Mouse (Mus musculus): ENCODE measurements around the gene Tmem169. TPM values are rescaled to one million over a fixed set of nuclear protein-coding genes. Genes with fewer than 3 reads are reported as not detected.

The Tmem169 gene
- polyA plus RNA-seq, 1 experiment = 0.47 TPM

DNA sequence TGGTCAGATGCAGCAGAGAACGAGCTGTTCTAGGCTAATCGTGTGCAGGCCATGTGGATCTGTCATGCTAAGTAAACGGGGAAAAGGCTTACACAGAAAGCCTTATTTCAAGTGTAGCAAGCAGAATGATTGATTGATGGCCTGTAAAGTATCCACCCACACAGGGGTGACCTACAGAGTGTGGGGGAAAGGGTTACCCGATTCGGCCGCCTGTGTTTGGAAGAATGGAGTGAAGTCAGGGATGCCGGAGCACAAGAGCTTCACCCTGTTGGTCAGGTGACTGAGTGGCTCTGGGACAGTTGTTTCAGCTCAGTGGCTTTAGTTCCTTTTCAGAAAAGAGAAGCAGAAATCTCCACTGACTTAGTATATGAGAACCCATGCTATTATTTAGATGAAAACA is 32.7 kb downstream of the Tmem169 start:
- TF ChIP-seq POLR2A (IDR thresholded peaks at IDR 0.05; ENCODE audit: low read depth, low read length) (no peak), CTCF (IDR thresholded peaks at IDR 0.05; ENCODE audit: borderline replicate concordance, insufficient read depth, low read length) (no peak)
- no peaks in the 10 kb centered on the region for H3K4me1 ChIP-seq (ENCODE audit: control insufficient read depth, insufficient read depth, low read length)
- H3K27ac ChIP-seq (ENCODE audit: insufficient read depth, low read length) = no peak overlapping the region
- H3K4me3 ChIP-seq (ENCODE audit: insufficient read depth, low read length) = no peak overlapping the region

DNA sequence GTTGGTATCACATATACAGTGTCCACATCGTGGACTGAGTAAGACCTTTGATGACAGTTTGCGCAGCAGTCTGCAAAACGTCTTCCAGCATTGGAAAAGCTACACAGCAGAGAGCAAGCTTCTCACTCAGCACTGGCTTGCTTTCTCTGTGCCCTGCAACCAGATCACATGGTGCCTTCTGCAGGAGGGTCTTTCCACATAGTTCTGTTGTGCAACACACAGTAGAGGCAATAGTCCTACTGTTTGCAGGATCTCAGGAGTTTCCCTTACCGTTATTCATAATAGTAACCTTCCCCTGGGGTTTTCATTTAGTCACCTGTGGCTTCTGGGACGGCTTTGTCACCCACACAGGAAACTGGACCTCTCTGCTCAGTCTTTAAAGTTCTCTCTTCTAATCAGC is 36.6 kb downstream of the Tmem169 start:
- Histone ChIP-seq H3K27ac (ENCODE audit: insufficient read depth, low read length) (no peak overlapping the region), H3K4me3 (ENCODE audit: insufficient read depth, low read length) (no peak overlapping the region), H3K4me1 (ENCODE audit: control insufficient read depth, insufficient read depth, low read length) (no peaks in the 10 kb centered on the region)
- TF ChIP-seq CTCF (IDR thresholded peaks at IDR 0.05; ENCODE audit: borderline replicate concordance, insufficient read depth, low read length) (no peak), POLR2A (IDR thresholded peaks at IDR 0.05; ENCODE audit: low read depth, low read length) (no peak)

DNA sequence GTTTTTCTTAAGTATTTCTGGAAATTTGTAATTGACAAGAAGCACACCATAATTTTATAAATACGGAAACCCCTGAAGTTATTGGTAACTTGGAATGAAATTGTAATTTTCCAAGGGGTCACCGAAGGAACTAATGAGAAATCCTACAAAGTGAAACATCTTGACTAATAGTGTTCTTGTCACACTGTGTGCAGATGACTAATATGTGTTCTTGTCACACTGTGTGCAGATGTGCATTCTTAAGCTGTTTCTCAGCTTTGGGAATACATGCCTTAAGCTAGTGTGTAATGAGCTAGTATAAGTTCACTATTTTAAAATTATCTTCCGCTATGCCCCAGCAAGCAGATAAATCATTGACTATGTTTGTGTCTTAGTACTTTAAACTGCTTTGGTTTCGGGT is 39.1 kb downstream of the Tmem169 start:
- no peak overlapping the region for H3K4me3 ChIP-seq (ENCODE audit: insufficient read depth, low read length)

DNA sequence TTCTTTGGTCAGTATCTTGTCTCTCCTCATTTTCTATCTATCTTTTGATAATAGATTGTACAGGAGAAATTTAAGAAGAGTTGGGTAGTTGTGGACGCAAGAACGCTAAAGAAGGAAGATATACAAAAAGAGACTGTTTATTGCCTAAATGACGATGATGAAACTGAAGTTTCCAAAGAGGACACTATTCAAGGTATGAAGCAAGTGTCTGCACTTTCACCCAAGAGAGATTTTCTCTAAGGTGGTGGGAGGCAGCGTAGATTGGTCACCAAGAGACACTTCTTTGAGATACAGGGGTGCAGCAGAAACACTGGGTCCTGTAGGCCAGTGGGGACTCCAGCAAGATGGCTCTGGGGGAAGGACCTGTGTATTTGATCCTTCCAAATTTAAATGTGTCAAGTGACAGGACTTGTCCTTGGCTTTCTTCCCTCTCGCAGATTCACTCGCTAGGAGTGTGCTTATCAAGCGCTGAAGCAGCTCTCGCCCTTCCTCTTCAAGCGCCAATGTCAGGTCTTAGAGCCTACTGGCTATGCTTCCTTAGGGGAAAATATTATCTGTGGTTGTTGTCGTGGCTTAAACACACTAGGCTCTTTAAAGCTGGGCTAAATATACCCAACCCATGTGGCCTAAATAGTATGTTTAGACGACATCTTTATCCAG is 42.1 kb downstream of the Tmem169 start:
- no peak for TF ChIP-seq POLR2A (IDR thresholded peaks at IDR 0.05; ENCODE audit: low read depth, low read length)
- TF ChIP-seq CTCF (IDR thresholded peaks at IDR 0.05; ENCODE audit: borderline replicate concordance, insufficient read depth, low read length) = no peak
- Histone ChIP-seq H3K4me3 (ENCODE audit: insufficient read depth, low read length) (no peak overlapping the region), H3K27ac (ENCODE audit: insufficient read depth, low read length) (no peak overlapping the region), H3K4me1 (ENCODE audit: control insufficient read depth, insufficient read depth, low read length) (no peaks in the 10 kb centered on the region)

More for the DNA sequence above, 39.1 kb downstream of the Tmem169 start:
- no peak for TF ChIP-seq CTCF (IDR thresholded peaks at IDR 0.05; ENCODE audit: borderline replicate concordance, insufficient read depth, low read length)
- no peak for TF ChIP-seq POLR2A (IDR thresholded peaks at IDR 0.05; ENCODE audit: low read depth, low read length)
- Histone ChIP-seq H3K4me1 (ENCODE audit: control insufficient read depth, insufficient read depth, low read length) (no peaks in the 10 kb centered on the region), H3K27ac (ENCODE audit: insufficient read depth, low read length) (no peak overlapping the region)

DNA sequence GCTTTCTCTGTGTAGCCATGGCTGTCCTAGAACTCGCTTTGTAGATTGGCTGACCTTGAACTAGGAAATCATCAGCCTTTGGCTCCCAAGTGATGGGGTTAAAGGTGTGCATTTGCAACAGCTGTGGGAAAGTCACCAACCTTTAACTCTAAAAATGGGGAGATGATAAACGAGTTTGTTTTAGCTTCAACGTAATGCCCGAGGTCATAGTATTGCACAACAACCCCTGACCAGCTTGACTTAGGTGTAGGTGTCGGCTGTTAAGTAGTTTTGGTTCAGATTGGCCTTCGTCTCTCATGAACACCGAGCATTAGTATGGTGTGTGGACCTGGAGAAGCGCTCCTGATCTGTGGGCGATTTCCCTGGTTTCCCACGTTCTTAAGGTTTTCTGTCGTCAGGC is 50.6 kb downstream of the Tmem169 start:
- Histone ChIP-seq H3K4me1 (ENCODE audit: control insufficient read depth, insufficient read depth, low read length) (no peaks in the 10 kb centered on the region), H3K4me3 (ENCODE audit: insufficient read depth, low read length) (no peak overlapping the region), H3K27ac (ENCODE audit: insufficient read depth, low read length) (no peak overlapping the region)
- no peak for TF ChIP-seq CTCF (IDR thresholded peaks at IDR 0.05; ENCODE audit: borderline replicate concordance, insufficient read depth, low read length)

DNA sequence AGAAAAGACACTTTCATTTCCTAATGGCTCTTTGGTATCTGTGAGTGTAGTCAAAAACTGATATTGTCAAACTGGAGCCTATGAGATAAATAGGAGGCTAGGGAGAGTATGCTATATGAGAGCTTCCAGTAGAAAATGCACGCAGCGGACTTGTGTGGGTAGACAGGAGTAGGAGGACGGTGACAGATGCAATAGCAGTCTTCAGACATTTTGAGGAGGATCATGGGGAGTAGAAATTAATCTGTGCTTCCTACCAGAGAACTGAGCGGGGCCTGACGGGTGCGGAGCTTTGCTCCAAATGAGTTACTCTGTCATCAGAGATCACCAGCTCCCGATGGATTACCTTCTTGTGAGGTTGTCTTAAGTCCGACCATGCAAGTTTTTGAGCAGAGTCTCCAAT is 52.6 kb downstream of the Tmem169 start:
- TF ChIP-seq POLR2A (IDR thresholded peaks at IDR 0.05; ENCODE audit: low read depth, low read length) (no peak), CTCF (IDR thresholded peaks at IDR 0.05; ENCODE audit: borderline replicate concordance, insufficient read depth, low read length) (no peak)
- Histone ChIP-seq H3K4me1 (ENCODE audit: control insufficient read depth, insufficient read depth, low read length) (no peaks in the 10 kb centered on the region), H3K4me3 (ENCODE audit: insufficient read depth, low read length) (no peak overlapping the region), H3K27ac (ENCODE audit: insufficient read depth, low read length) (no peak overlapping the region)

DNA sequence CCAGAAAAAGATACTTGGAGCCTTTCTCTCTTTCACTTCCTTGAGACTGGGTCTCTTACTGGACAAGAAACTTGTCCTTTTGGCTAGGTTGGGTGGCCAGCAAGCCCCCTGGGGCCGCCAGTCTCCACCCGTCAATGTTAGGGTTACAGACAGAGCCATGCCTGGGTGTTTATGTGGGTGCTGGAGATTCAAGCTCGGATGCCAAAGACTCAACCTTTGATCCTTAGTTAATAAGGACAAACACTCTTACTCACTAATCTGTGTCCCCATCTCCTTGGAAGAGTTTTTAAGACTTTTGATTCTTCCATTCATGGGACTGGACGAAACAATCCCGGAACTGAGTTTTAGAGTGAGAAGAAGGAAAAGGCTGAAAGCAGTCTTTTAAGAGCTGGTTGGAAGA is 54.2 kb downstream of the Tmem169 start:
- TF ChIP-seq POLR2A (IDR thresholded peaks at IDR 0.05; ENCODE audit: low read depth, low read length) (no peak), CTCF (IDR thresholded peaks at IDR 0.05; ENCODE audit: borderline replicate concordance, insufficient read depth, low read length) (no peak)
- Histone ChIP-seq H3K4me3 (ENCODE audit: insufficient read depth, low read length) (no peak overlapping the region), H3K27ac (ENCODE audit: insufficient read depth, low read length) (no peak overlapping the region), H3K4me1 (ENCODE audit: control insufficient read depth, insufficient read depth, low read length) (no peaks in the 10 kb centered on the region)

DNA sequence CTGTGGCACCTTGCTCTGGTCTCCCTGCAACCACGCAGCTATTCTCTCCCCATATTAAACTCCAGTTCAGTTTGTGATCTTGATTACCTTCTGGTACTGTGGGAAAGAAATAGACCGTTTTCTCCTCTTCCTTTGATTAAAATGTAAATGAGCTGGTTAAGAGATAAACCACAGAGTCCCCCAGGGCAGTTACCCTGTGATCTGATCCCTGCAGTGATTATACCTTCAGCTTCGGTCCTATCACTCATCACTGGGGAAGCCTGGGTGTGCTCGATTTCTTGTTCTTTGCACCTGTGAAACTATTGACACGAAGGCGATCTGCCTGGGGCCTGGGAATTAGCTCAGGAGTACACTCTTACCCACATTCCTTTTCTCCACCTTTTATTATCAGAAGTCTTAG is 63.7 kb downstream of the Tmem169 start:
- Histone ChIP-seq H3K4me1 (ENCODE audit: control insufficient read depth, insufficient read depth, low read length) (no peaks in the 10 kb centered on the region), H3K4me3 (ENCODE audit: insufficient read depth, low read length) (no peak overlapping the region), H3K27ac (ENCODE audit: insufficient read depth, low read length) (no peak overlapping the region)
- no peak for TF ChIP-seq CTCF (IDR thresholded peaks at IDR 0.05; ENCODE audit: borderline replicate concordance, insufficient read depth, low read length)
- no peak for TF ChIP-seq POLR2A (IDR thresholded peaks at IDR 0.05; ENCODE audit: low read depth, low read length)

Other genes starting within 250 kb of the Tmem169 start
- 0.67 and 0.85 TPM in 2 replicates for gene Mreg, start 72.1 kb upstream of the Tmem169 start, polyA plus RNA-seq (2011; ENCODE audit: insufficient read length, low read depth, missing spikeins)
- gene Pecr, start 55 bp upstream of the Tmem169 start, polyA plus RNA-seq (2011; ENCODE audit: insufficient read length, low read depth, missing spikeins) = 16.4 and 17.9 TPM in 2 replicates
- 20.4 and 29.3 TPM in 2 replicates for gene Xrcc5, start 23.1 kb downstream of the Tmem169 start, polyA plus RNA-seq (2011; ENCODE audit: insufficient read length, low read depth, missing spikeins)

All from embryonic fibroblast, embryonic 13.5 days (primary cell).